Mouse (Mus musculus): ENCODE data around the gene Abl2.
"Not testable (repeated sequence)": the region's sequence is repeated elsewhere in the genome, so short reads cannot be mapped to it uniquely, and the experiment has no call there.

The Abl2 gene

DNA sequence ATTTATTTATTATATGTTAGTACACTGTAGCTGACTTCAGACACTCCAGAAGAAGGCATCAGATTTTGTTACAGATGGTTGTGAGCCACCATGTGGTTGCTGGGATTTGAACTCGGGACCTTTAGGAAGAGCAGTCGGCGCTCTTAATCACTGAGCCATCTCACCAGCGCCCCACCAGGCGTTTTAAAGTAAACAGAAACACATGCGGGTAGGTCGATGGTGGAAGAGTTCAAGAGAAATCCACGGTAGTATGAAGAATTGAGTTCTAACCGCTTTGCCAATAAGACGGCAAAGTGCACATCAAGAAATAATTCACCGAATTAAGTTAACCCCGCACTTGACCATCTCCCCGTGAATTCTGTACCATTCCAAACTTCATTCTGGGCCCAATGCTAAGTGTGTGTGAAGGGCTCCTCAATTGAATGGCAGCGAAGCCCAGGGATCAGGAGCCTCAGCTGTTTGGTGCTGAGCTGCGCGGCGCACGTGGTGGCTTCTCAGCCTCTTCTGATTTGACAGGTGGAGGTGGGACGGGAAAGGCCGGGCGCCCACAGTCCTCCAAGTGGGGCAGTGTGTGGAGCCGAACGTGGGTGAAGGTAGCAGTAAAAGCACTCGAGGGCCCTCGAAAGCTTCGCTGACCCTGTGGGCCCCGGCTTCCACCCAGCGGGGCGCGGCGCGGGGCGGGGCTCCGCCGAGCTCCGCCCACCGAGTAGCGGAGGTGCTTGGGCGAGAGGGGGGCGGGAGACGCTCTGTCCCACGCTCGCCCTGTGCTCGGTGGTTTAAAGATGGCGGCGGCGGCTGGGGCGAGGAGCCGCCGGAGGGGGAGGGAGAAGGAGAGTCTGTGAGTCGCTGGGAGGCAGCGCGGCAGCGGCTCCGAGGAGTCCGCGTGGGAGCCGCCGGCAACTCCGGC is at the start of gene Abl2:
Gene Abl2 (plus strand): TSS at position 763 of the 907 bp plus-strand sequence.
- peak; percentile 88 for DNase-seq (ENCODE audit: low spot score)

- DNase-seq (ENCODE audit: low spot score), result peak; percentile 14
Measured at GRCm38 (mm10) chr1:156520136-156520780, 38.3 kb upstream of the Abl2 start.

DNA sequence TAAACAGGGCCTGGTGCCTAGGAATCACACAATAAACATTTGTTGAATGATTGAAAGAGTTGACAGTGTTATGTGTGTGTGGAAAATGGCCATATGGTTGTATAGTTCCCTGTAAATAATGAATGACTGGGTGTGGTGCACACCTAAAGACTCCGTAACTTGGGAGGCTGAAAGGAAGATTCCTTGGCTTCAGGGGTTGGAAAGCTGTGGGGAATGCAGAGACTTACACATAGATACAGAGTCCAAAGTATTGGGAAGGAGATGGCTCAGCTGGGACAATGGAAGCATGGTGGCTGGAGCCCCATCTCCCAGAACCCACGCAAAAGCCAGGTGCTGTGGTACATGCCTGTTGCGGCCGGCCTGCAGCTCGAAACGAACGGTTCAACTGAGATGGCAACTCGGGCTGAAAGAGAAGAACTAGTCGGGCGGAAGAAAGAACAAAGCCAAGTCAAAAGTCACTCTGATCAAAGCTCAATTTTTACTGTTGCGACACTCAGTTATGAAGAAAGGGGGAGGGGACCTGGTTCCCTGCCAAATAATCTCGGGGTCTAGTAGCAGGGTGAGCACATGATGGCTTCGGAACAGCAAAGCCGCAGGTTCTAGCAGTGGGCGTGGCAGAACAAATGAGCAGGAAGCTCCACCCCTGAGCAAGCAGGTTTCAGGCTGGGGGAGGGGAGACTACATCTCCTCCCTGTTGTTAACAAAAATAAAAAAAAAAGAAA is 36.6 kb upstream of the Abl2 start:
- peak; percentile 68 for DNase-seq (ENCODE audit: low spot score)

DNA sequence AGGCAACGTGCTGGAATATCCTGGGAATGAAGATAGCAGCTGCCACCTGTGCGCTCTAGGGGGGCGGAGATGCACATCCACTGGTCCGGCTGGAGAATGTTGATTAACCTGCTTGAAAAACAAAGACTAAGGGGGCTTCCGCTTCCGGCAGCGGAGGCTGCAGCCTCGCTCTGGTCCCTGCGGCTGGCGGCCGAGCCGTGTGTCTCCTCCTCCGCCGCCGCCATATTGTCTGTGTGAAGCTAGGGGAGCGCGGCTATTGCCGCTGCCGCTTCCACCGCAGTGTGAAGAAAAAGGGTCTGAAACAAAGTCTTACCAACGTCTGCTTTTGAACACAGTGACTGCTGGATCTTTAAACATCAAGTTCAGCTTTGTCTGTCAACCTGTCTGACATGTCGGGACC is 34.7 kb upstream of the Abl2 start, which contains the start of gene Gm10031:
Gene Gm10031 (plus strand): TSS at position 171 of the 400 bp plus-strand sequence.
- not testable (repeated sequence) for DNase-seq (ENCODE audit: low spot score)

GRCm38 (mm10) chr1:156532476-156533175 is 26.0 kb upstream of the Abl2 start:
- DNase-seq (ENCODE audit: low spot score), result not testable (repeated sequence)

DNA sequence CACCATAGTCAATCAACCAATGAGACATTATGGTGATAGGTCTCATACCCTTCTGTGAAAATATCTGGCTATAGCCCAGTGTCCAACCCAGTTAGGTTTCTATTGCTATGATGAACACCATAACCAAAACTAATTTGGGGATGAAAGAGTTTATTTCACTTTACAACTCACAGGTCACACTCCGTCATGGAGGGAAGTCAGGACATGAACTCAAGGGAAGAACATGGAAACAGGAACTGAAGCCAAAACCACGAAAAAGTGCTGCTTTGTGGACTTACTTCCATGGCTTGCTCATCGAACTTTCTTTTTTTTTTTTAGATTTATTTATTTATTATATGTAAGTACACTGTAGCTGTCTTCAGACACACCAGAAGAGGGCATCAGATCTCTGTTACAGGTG is 25.1 kb upstream of the Abl2 start:
- DNase-seq (ENCODE audit: low spot score), result no peak

DNA sequence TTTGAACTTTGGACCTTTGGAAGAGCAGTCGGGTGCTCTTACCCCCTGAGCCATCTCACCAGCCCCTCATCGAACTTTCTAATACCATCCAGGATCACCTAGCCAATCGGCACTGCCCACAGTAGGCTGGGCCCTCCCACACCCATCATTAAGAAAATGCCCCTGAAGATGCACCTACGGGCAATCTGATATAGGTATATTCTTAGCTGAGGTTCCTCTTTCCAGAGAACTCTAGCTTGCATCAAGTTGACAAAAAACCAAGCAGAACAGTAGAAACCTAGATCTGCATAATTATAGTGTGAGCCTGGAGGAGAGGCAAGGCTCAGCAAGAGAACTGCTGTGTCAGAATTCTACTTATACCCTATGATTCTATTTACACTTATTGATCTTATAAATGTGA is 24.7 kb upstream of the Abl2 start:
- no peak for DNase-seq (ENCODE audit: low spot score)

GRCm38 (mm10) chr1:156537031-156537430 is 21.6 kb upstream of the Abl2 start:
- DNase-seq (ENCODE audit: low spot score), result no peak

- no peak for DNase-seq (ENCODE audit: low spot score)
Measured at GRCm38 (mm10) chr1:156537701-156538100, 20.9 kb upstream of the Abl2 start.

GRCm38 (mm10) chr1:156538382-156538781 is 20.2 kb upstream of the Abl2 start:
- DNase-seq (ENCODE audit: low spot score), result peak; percentile 7

GRCm38 (mm10) chr1:156539787-156540560 is 18.6 kb upstream of the Abl2 start:
- DNase-seq (ENCODE audit: low spot score), result no peak

- DNase-seq (ENCODE audit: low spot score), result no peak
Measured at GRCm38 (mm10) chr1:156543999-156544398, 14.6 kb upstream of the Abl2 start.

GRCm38 (mm10) chr1:156558950-156559640 is 509 bp downstream of the Abl2 start:
- peak; percentile 21 for DNase-seq (ENCODE audit: low spot score)

GRCm38 (mm10) chr1:156559641-156560020 is 1.0 kb downstream of the Abl2 start:
- no peak for DNase-seq (ENCODE audit: low spot score)

DNA sequence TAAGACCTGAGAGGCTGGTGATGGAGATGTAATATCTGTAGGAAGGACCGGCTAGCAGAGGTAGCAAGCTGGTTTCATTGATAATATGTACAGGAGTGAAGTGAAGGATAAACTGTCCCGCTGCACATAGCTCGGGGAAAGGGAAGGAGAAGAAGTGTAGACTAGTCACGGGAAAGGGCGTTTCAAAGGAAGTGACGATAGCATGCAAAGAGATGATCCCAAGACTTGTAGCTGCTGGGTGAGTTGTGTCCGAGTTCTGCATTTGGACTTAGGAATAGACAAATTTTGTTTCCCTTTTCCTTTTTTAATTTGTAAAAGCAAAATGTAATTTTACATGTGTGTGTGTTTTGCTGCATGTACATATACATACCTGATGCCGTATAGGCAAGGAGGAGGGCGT is 1.9 kb downstream of the Abl2 start:
- no peak for DNase-seq (ENCODE audit: low spot score)

DNA sequence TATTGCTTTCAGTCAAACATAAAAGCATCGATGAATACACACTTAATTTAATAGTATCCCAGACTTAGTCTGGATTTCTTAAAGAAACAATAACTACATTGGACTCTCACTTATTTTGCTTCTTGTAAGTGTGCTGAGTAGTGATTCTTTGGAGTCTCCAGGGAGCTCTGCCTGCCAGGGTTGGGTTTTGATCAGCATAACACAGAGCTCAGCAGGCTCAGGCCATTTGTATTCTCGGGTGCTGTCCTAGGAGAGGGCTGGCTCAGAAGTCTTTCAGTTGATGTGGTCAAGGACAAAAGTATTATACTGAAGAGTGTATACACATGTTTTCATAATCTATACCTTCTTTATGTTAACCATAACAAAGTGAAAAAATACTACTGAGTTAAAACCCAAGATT is 6.7 kb downstream of the Abl2 start:
- no peak for DNase-seq (ENCODE audit: low spot score)

GRCm38 (mm10) chr1:156566132-156566531 is 7.5 kb downstream of the Abl2 start:
- no peak for DNase-seq (ENCODE audit: low spot score)

DNA sequence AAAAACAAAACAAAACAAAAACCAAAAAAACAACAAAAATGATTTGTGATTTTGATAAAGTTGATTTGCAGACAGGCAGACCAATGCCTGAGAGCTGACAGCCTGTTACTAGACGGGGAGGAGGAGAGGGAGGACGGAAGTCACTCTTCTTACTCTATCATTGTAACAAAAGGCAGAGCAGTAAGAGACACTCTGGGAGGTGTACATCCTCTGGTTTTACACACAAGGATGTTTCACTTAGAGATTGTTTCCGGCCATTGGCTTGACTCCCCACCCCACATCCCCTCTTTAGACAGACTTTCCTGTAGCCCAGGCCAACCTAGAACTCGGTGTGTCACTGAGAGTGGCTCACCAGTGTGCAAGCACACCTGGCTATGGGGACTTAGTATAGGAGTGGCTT is 11.0 kb downstream of the Abl2 start:
- DNase-seq (ENCODE audit: low spot score), result no peak

DNA sequence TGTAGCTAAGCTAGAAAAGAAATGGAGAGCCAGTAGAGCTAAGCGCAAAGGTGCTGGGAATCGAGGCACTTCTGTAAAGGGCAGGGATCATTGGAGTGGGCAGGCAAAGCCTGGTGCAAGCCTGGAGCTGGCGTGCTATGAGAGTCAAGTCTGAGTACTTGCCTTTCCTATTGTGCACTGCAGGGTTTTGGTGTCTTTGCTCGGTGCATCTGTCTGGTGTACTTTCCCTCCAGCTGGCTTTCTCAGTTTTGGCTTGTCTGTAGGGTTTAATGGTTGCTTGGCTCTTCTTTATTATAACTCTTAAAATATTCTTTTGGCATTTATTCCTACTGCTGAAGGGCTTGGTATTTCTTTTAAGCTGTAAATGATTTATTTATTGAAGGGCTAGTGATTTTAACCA is 14.4 kb downstream of the Abl2 start:
- no peak for DNase-seq (ENCODE audit: low spot score)

GRCm38 (mm10) chr1:156581149-156581548 is 22.6 kb downstream of the Abl2 start:
- no peak for DNase-seq (ENCODE audit: low spot score)

GRCm38 (mm10) chr1:156584175-156584574 is 25.6 kb downstream of the Abl2 start:
- DNase-seq (ENCODE audit: low spot score), result peak; percentile 10

Measured in lung, postnatal 25 days (tissue).